Mouse (Mus musculus): ENCODE results near the gene Sdf4.

Gene Sdf4

GRCm38 (mm10) chr4:155992241-155992905, at the start of gene Sdf4, which contains the start of gene B3galt6:
Sdf4 (plus strand) TSS chr4:155992872.
B3galt6 (minus strand) TSS chr4:155992649.
- DNase-seq: peak; percentile 90

- peak; percentile 35 for DNase-seq
Measured at GRCm38 (mm10) chr4:155943049-155943452, 49.6 kb upstream of the Sdf4 start.

- DNase-seq: peak; percentile 95
Measured at GRCm38 (mm10) chr4:155943534-155944249, 49.0 kb upstream of the Sdf4 start, which contains the start of gene Ube2j2. Ube2j2 (plus strand) TSS chr4:155943831.

GRCm38 (mm10) chr4:155944271-155944670, 48.4 kb upstream of the Sdf4 start:
- DNase-seq: no peak

GRCm38 (mm10) chr4:155947094-155947493, 45.6 kb upstream of the Sdf4 start:
- no peak for DNase-seq

GRCm38 (mm10) chr4:155955491-155955890, 37.2 kb upstream of the Sdf4 start:
- no peak for DNase-seq

- peak; percentile 64 for DNase-seq
Measured at GRCm38 (mm10) chr4:155959275-155959674, 33.4 kb upstream of the Sdf4 start.

DNA sequence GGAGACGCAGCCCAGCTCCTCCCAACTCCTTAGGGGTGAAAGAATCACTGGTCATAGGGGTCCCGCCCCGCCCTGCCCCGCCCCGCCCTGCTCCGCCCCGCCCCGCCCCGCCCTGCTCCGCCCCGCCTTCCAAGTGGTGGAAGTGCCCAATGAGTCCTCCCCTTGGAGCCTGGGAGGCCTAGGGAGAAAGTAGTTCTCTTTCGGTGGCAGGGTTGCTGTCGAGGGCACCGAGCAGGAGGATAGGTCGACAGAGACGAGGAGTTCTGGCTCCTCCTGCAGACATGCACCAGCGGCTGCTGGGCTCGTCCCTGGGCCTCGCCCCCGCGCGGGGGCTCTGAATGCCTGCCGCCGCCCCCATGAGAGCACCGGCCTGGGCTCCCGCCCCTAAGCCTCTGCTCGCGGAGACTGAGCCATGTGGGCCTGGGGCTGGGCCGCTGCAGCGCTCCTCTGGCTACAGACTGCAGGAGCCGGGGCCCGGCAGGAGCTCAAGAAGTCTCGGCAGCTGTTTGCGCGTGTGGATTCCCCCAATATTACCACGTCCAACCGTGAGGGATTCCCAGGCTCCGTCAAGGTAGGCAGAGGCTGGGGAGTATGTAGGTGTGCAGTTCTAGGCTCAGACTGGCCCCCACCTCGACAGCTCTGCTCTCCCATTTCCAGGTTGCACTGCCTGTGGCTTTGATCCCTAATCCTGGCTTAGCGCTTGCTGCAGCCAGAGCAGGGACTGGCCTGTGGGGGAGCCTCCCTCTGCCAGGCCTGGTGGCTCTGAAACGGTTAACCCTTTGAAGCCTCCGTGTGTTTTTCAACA, 30.3 kb upstream of the Sdf4 start, which contains the start of gene C1qtnf12:
Gene C1qtnf12 (plus strand): TSS at position 152 of the 805 bp plus-strand sequence.
- DNase-seq: peak; percentile 34

GRCm38 (mm10) chr4:155963106-155963505, 29.6 kb upstream of the Sdf4 start:
- no peak for DNase-seq

DNA sequence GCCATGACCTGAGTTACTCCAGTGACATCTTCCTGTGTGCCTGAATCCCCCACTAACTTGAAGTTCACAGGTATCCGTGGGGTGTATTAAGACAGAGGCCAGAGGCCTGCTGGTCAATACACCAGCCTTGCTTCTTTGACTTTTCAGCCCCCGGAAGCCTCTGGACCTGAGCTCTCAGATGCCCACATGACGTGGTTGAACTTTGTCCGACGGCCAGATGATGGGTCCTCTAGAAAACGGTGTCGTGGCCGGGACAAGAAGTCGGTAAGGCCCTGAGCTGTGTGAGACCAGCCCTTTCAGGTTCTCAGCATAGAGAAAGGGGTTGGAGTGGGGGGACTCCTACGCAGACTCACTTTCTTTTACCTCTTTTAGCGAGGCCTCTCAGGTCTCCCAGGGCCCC, 28.3 kb upstream of the Sdf4 start:
- no peak for DNase-seq

DNA sequence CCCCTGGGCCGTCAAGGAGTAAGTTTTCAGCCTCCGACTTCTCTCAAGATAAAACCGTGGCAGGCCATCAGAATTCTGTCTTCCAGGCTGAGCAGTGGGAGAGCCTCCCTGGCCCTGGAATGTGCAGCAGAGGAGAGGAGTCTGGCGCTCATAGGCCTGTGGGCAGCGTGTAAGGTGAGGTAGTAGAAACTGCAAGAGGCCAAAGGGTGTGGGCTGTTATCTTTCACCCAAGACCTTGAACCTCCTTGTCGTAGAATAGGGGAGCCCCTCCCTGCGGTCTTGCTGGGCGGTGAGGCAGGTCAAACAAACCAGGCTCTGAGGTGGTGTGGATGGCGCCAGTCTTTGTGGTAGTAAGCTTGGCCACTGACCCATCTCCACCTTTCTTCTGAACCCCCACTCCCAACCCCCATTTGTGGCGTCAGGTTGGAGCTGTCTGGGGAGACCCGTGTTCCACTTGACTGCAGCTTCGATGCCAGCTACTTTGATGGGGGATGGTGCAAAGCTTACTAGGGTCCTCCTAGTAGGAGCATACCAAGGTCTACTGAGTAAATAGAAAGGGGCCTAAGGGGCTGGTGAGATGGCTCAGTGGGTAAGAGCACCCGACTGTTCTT, 23.5 kb upstream of the Sdf4 start:
- DNase-seq: no peak

DNA sequence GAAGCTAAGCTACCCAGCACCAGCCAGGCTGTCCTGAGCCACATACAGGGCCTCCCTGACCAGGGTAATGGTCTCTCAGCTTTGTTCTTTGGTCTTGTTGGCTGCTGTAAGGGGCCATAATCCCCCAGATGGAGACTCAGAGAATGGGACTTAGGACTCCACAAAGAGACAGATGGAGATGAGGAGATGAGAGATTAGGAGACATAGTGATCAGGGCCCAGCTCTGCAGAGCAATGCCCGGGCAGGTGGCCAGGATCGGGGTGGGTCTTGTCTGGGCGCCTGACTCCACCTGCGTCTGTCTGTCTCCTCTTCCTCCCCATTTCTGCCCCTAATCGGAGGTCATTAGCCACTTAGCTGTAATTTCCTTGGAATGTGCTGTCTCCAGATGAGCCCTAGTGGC, 22.4 kb upstream of the Sdf4 start:
- DNase-seq: no peak

- no peak for DNase-seq
Measured at GRCm38 (mm10) chr4:155972651-155973050, 20.0 kb upstream of the Sdf4 start.

GRCm38 (mm10) chr4:155973239-155973638, 19.4 kb upstream of the Sdf4 start:
- no peak for DNase-seq

DNA sequence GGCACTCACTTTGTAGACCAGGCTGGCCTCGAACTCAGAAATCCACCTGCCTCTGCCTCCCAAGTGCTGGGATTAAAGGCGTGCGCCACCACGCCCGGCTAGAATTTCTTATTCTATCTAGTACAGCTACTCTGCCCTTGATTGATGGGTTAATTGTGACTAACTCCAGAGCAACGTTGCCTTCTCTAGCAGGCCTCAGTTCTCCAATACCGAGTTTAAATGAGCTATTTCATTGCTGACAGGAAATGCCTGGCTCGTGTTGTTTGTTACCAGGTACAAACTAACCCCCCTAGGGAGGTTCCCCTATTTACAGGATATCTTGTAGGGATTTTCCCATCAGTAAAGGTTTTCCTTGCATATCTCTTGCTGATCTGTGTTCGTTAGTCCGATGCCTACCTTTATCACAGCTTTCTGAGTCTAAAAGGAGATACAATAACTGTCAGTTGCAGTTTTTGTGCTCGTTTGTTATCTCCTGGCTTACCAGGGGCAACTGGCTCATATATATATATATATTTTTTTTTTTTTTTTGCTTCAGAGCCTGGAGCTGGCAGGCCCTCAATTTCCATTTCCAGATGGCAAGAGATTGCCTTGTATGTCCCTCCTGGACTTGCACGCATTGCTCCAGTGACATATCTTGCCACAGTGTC, 11.1 kb upstream of the Sdf4 start:
- DNase-seq: no peak

GRCm38 (mm10) chr4:155983788-155984187, 8.9 kb upstream of the Sdf4 start:
- no peak for DNase-seq

- no peak for DNase-seq
Measured at GRCm38 (mm10) chr4:155991211-155991907, 1.3 kb upstream of the Sdf4 start.

GRCm38 (mm10) chr4:155991908-155992230, 803 bp upstream of the Sdf4 start:
- no peak for DNase-seq

DNA sequence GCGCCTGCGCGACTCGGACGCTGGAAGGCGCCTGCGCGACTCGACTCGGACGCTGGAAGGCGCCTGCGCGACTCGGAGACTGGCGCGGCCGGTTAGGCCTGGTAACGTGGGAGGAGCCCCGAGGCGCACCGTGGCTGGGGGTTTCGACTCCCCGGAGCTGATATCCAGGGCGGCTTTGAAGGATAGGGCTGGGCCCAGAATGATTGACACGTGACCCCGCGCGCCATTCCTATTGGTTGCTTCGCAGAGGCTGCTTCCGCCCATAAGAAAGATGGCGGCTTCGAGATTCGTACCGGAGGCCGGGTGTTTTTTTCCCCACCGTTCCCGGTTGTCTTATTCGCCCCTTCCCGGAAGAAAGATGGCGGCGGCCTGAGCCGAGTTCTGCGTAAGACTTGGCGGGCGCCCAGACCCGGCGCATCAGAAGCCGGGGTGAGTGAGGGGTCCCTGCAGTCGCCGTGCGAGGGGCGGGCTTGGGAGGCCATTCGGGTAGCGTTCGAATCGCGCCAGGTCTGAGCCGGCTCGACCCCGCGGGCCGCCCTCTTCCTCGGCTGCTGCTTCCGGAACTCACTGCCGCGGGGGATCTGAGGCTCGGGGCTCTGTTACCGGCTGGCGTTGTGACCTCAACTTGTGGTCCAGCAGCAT, 355 bp downstream of the Sdf4 start:
- peak; percentile 95 for DNase-seq

GRCm38 (mm10) chr4:155993606-155994005, 934 bp downstream of the Sdf4 start:
- no peak for DNase-seq

DNA sequence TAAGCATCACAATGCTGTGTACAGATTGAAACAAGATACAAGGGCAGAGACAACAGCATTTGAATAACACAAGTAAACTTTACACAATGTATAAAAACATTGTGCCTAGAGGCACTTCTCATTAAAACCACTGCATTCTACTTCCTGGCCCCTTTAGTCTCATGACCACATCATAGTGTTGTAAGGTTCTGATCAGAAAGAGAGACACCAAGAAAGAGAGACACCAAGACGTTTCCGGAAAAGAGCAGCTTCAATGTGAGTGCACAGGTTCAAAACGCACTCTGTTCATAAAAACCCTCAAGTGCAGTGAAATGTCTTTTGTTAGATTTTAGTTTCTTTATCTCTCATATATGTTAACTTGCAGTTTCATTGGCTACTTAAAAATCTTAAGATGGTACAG, 11.4 kb downstream of the Sdf4 start:
- DNase-seq: no peak
